Mouse (Mus musculus) spleen, adult 2 months (tissue): ENCODE data around the gene Zbtb1.

Source experiments
- CTCF ChIP-seq: fragments of 200-500 bp; IDR thresholded peaks from 2 replicates; pipeline ENCODE4 v1.5.1; 2011; ENCODE audit warnings: mild to moderate bottlenecking, inconsistent platforms; ENCODE audit not compliant: insufficient read depth, insufficient read length, insufficient replicate concordance; ENCODE audit errors: extremely low read depth
- POLR2A ChIP-seq: fragments of 200-500 bp; IDR thresholded peaks from 2 replicates; pipeline ENCODE4 v1.6.1; 2011; ENCODE audit warnings: low read depth, low read length, inconsistent platforms

DNA sequence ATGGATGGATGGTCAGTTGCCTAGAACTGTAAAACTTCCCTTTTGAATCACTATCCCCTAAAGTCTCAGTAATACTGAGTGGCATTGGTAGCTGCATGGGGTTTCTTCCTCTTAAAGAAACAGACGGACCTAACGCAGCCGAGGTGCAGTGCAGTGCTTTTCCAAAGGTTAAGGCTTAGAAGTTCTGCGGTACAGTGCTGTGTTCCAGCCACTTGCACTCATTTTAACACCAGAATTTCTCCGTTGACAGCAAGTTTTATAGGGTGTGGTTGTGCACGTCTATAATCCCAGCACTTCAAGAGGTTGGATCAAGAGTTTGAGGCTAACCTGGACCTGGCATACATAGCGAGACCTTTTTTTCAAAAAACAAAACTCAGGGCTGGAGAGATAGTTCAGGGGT is 2.0 kb downstream of the Zbtb1 start:
- no peak for TF ChIP-seq POLR2A
- no peak for TF ChIP-seq CTCF
